Mouse (Mus musculus): ENCODE measurements around the gene Cutal. TPM values are rescaled to one million over a fixed set of nuclear protein-coding genes. Genes with fewer than 3 reads are reported as not detected.

Cutal gene
- total RNA-seq (2023): not detected

DNA sequence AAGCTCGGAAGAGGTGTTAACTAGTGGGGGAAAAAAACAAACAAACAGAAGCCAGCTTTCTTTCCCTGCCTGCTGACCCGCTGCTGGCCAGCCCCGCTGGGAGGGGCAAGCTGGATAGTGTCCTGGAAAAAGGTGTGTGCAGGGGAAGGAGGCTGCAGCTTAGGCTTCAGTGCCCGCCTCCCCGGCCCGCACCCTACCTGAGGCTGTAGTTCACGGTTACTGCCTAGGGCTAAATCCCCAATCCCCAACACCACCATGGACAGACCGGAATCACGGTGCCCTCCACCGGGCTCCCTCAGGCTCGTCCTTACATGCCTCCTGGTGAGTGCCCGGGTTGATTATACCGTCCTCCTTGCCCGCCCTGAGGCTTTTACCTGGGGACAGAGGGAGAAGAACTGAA is at the start of gene Cutal:
Gene Cutal (plus strand): TSS at position 126 of the 400 bp plus-strand sequence.

DNA sequence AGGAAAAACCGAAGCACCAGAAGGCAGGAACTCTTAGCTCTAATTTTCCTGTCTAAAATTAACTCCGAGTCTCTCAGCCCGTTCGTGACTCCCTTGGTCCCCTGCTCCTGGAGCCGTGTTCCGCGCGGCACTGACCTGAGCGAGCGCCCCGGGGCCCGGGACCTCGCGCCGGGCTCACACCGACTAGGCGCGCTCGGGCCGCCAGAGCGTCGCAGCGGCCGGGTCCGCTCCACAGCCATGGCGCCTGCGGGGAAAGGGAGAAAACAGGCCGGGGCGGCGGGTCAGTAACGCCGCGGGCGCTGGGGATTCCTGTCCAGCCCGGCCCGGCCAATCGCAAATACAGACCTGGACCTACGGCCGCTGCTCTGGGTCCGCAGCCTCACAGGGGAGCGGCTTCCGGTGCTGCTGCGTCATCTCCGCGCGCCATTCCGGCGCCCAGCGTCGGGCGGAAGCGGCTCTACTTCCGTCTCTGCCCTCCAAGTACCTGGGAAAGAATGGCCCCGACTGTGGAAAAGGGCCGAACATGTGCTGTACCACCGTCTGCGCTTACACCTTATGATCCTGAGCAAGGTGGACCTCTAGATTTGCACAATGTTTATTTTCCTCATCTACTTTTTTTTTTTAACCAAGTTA is 48.3 kb upstream of the Cutal start, which contains the start of gene Fbxw2:
Gene Fbxw2 (minus strand): TSS at position 485 of the 633 bp plus-strand sequence.

DNA sequence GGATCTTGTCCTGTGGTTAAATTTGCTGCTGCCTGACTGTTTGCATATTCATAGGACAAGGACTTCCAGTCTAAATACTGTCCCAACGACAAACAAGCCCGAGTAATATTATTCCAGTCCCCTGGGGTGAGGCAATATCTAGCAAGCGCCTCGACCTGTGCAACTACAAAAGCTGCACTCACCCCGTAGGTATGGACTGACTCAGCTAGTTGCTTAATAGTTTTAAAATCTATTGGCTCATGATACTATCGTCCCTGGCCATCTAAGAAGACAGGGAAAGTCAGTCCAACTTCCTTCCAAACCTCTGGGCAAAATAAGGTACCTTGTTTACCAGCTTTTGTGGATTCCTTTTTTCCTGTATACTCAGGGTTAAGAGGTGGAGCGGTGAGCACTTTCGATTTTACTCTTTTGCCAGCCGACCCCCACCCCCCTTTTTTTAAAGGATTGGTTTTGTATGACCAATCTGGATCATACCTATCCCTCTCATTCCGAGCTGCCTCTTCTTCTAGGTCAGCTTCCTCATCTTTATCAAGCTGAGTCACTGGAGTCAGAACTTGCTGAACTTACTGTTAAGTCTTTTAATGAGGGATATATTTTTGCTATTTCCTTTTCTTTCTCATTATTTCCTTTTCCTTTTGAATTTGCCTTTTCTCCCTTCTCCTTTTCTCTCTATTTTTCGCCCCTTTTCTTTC is 41.3 kb upstream of the Cutal start, which contains the start of gene Gm34653:
Gene Gm34653 (plus strand): TSS at position 242 of the 692 bp plus-strand sequence.

GRCm38 (mm10) chr2:34874816-34875345 is 685 bp downstream of the Cutal start, which contains the start of gene Psmd5:
Gene Psmd5 (minus strand): TSS chr2:34874968.

DNA sequence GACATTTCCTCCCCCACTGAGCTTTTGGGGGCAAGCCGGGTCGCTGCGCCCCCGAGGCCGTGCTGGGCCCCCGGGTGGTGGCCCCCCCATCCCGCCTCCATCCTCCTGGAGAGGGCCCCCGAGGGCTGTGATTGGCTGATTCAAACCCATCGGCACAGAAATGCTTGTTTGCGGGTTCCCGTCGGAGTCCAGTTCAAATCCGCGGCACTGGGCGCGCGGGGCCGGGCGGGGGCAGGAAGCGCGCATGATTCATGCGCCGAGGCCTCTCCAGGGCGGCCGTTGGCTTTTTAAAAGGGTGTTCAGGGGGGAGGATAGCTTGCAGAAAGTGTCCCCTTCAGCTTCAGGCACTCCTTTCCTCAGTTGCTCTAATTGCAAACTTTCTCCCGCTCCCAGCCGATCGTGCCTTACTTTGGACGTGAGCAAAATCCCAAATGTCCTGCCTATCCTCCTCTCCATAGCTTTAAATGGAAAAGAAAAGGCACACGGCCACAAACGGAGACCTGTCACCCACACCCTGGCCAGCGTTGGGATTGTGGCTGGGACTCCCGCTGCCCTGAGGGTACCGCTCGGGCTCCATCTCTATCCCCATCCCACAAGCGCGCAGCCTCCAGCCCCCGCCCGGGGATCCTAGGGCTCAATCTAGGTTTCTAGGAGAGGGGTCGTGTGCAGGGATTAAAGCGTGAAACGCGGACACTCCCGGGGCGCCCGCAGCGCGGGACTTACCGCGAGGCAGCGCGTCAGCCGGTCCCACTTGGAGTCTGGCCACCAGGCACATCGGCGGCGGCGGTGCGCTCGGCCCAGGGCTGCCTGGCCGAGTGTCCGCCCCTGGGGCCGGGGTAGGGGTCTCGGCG is 39.2 kb downstream of the Cutal start, which contains the start of gene Phf19:
Gene Phf19 (minus strand): TSS at position 809 of the 851 bp plus-strand sequence.

Other genes starting within 250 kb of the Cutal start
- gene Gapvd1, start 119.2 kb upstream of the Cutal start, total RNA-seq (2023): 110 TPM
- gene Hspa5, start 102.4 kb upstream of the Cutal start, total RNA-seq (2023): 500 TPM
- 16.4 TPM for gene Rabepk, start 74.5 kb upstream of the Cutal start, total RNA-seq (2023)
- gene Fbxw2, start 48.1 kb upstream of the Cutal start, total RNA-seq (2023): 100 TPM
- not detected for gene Gm34653, start 41.4 kb upstream of the Cutal start, total RNA-seq (2023)
- gene Psmd5, start 572 bp downstream of the Cutal start, total RNA-seq (2023): 28.4 TPM
- 3.3 TPM for gene Phf19, start 39.6 kb downstream of the Cutal start, total RNA-seq (2023)
- 218 TPM for gene Traf1, start 87.4 kb downstream of the Cutal start, total RNA-seq (2023)
- gene Hc, start 187.0 kb downstream of the Cutal start, total RNA-seq (2023): not detected
- gene AI182371, start 227.1 kb downstream of the Cutal start, total RNA-seq (2023): 1.6 TPM
- 120 TPM for gene Cntrl, start 235.1 kb downstream of the Cutal start, total RNA-seq (2023)

Measured in CD8-positive naive resting alpha-beta T cell, adult 57 days (primary cell).